Mouse (Mus musculus) thymus, adult 2 months (tissue): ENCODE data around the gene Med11.

Experiments used
- CTCF ChIP-seq: fragments of 200-500 bp; IDR thresholded peaks from 2 replicates; pipeline ENCODE4 v1.5.1; 2012; ENCODE audit warnings: mild to moderate bottlenecking, control low read depth, low read length, moderate library complexity, borderline replicate concordance; ENCODE audit not compliant: control insufficient read depth, poor library complexity, insufficient read depth; ENCODE audit errors: extremely low read depth
- POLR2A ChIP-seq: fragments of 200-500 bp; IDR thresholded peaks from 2 replicates; pipeline ENCODE4 v1.6.1; 2012; ENCODE audit warnings: mild to moderate bottlenecking, low read length, control low read depth, moderate library complexity; ENCODE audit not compliant: control insufficient read depth, poor library complexity, insufficient read depth; ENCODE audit errors: extremely low read depth

GRCm38 (mm10) chr11:70502018-70502417 is 50.3 kb downstream of the Med11 start:
- TF ChIP-seq CTCF (no peak), POLR2A (no peak)
